Mouse (Mus musculus) left cerebral cortex, postnatal 10 days (tissue): ENCODE measurements at regions not wholly inside any gene's neighbourhood (a gene's known extent, or its start where the extent isn't known, plus 50 kb on each side); places are given as distances from the start of the nearest gene placed in this dataset.
A peak's percentile ranks its signal among the peaks of the same experiment; 100 is the strongest.

Source experiments
- DNase-seq, 2 experiments: peaks; one replicate each; pipeline ENCODE4 v3.0.0; 2021 to 2022; ENCODE audit warnings: low spot score in 2 of 2, mixed read lengths in 1 of 2; ENCODE audit errors: extremely low spot score in 1 of 2
- intact Hi-C: fragments of 180-260 bp; cut with DNase I; formaldehyde crosslinking; loops from one replicate; pipeline ENCODE4 v1.15.1; 2025

DNA sequence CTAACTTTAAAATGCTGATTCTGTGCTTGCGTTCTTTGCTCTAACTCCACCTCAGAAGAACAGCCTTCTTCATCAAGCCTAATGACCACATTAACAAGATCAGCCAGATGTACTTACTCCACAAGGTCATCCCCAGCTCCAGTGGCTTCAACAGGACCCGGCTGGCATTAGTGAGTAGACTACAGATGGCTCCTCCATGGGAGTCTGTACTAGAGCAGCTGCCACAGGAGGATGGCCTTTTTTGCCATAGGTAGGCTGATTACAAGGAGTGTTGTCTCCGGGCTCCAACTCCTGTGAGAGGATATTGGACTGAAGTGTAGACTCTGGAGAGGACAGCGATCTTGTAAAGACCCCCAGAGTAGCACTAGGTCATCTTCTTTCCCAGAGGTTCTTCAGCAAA lies 729.7 kb downstream of the Galc start:
- DNase-seq: no peak
- intact Hi-C loops: loop anchor here (10.0 kb wide), 1 partner anchor 345 kb away; no protein-coding TSS in a partner anchor

GRCm38 (mm10) chr12:97525931-97526330 lies 733.3 kb downstream of the Galc start:
- intact Hi-C loops: loop anchor here (10.0 kb wide), 1 partner anchor 349 kb away; no protein-coding TSS in a partner anchor

GRCm38 (mm10) chr12:97519834-97520489 lies 739.3 kb downstream of the Galc start:
- intact Hi-C loops: loop anchor here (10.0 kb wide), 1 partner anchor 355 kb away; no protein-coding TSS in a partner anchor
- no peak for DNase-seq

More at GRCm38 (mm10) chr12:97525931-97526330, 733.3 kb downstream of the Galc start:
- DNase-seq: no peak

DNA sequence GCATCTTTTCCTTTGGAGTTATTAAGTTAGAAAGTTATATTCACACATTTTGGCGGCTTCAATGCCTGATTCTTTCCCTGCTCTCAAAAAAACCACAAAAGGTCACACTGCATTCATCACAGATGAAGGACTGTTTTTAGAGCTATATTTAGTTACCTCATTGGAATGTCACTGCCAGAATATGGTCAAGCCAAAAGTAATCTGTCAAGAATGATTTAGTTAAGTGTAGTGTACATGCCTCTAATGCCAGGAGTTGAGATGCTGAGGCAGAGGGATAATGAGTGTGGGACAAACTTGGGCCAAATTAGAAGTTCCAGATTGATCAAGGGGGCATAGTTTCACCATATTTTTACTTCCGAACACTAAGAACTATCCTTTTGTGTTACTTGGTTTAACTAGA lies 741.7 kb downstream of the Galc start:
- DNase-seq: no peak
- intact Hi-C loops: no loop called here

- intact Hi-C loops: no loop called here
- no peak for DNase-seq
Observed at GRCm38 (mm10) chr12:97515805-97516204, 743.5 kb downstream of the Galc start.

DNA sequence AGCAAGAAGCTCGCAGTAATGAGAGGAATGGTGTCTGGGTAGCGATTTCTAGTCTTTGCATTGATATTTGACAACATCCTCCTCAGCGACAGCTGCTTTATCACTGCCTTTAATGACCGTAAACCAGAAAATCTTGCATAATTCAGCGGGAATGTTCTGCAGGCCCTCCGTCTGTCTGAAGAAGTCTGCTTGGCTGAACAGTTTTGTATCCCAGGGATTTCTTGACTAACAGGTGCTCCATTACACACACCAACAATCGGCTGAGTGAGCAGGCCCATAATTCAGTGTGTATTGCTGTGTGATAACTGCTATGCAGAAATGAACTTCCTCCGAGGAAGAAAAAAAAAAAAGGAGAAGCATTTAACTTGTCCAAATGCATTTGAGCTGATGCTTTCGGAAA lies 747.4 kb downstream of the Galc start:
- intact Hi-C loops: no loop called here
- DNase-seq: no peak

- intact Hi-C loops: no loop called here
- peak in 1 of 2 experiments; percentile 11 for DNase-seq
Observed at GRCm38 (mm10) chr12:97501441-97501840, 757.8 kb downstream of the Galc start.

DNA sequence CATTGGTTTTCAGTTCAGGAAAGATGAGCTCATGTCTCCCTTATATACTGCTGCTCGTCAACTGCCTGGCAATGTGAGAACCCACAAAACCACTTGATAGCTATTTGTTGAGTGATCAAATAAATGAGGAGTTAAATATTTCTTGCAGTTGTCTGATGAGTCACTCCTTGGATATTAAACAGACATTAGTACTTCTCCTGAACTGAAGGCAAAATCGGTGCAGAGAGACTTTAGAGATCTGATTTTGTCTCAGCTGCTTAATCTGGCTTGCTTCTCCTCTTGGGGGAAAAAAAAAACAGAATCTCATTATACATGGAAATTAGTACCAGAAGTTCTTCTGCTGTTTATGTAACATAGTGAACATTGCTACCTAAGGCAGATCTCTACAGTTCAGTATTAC lies 775.7 kb downstream of the Galc start:
- intact Hi-C loops: no loop called here
- DNase-seq: no peak

GRCm38 (mm10) chr12:97476466-97477250 lies 782.6 kb downstream of the Galc start:
- intact Hi-C loops: no loop called here
- no peak for DNase-seq

DNA sequence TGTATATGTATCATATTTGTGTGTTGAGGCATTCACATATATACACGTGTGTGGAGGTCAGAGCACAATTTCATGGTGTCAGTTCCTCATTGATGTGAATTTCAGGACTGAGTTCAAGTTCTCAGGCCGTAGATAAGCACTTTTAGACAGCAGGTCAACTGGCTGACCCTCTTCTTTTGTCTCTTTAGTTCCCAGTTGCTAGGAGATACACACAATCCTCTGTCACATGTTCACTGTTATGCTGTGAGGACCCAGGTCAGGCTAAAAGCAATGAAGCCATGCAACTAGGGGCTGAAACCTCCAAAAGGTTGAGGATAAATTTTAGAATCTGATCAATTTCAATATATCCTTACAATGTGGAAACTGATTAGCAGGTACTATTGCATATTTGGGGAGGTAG lies 783.5 kb downstream of the Galc start:
- no peak for DNase-seq
- intact Hi-C loops: no loop called here

- DNase-seq: no peak
- intact Hi-C loops: no loop called here
Observed at GRCm38 (mm10) chr12:97469183-97469582, 790.1 kb downstream of the Galc start.

GRCm38 (mm10) chr12:97436141-97436540 lies 823.1 kb downstream of the Galc start:
- intact Hi-C loops: no loop called here
- DNase-seq: no peak

DNA sequence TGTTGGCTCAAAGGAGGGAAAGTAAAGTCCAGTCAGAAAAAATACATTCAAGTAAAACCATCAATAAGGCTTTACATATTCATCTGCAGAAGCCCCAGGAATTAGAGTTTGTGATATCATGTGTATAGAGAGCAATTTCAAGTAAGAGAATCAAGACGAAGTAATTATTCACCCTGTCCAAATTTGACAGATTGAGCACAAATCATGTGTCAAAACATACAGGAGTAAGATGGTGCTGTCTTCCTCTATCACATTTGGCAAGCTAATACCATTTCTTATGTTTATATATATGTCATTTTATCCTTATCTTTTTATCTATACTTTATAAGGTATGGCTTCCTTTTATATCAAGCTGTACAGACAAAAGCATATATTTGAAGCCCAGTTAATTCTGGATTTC lies 825.2 kb downstream of the Galc start:
- no peak for DNase-seq
- intact Hi-C loops: no loop called here

DNA sequence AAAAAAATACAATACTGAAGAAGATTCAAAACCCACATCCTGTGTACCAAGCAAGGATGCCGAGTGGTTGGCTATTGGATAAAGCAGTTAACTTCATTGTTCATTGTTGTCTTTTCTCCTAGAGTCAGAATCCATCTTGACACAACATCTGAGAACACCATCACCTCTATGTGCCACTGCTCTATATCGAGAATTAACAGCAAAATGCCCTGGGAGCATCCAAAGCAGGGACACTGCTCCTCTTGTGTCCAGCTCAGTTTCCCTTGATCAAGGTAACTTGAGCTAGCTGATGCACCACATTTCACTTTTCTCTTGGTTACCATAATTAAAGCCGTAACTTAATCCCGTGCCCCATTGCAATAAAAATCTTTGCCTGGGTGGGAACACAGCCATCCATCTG lies 826.6 kb downstream of the Galc start:
- no peak for DNase-seq
- intact Hi-C loops: no loop called here

- intact Hi-C loops: no loop called here
- DNase-seq: no peak
Observed at GRCm38 (mm10) chr12:97428252-97428651, 831.0 kb downstream of the Galc start.

DNA sequence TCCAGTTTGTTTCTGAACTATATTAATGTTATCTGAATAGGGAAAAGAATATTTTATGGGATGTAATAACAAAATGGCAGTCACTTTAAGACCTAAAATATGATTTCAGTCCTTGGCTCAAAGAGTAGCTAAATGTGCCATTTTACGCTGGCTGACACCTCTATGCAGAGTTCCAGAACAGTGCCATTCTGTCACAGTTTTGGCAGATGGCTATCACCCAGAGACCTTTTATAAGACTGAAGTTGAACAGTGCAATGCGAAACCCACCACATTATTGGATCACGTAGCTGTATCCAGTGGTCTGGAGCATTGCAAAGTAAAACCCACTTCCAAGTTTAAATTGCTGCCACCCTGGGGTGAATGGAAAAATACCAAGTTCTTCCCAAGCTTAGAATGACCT lies 834.5 kb downstream of the Galc start:
- no peak for DNase-seq
- intact Hi-C loops: no loop called here

- intact Hi-C loops: no loop called here
- no peak for DNase-seq
Observed at GRCm38 (mm10) chr12:97403440-97403839, 855.8 kb downstream of the Galc start.

DNA sequence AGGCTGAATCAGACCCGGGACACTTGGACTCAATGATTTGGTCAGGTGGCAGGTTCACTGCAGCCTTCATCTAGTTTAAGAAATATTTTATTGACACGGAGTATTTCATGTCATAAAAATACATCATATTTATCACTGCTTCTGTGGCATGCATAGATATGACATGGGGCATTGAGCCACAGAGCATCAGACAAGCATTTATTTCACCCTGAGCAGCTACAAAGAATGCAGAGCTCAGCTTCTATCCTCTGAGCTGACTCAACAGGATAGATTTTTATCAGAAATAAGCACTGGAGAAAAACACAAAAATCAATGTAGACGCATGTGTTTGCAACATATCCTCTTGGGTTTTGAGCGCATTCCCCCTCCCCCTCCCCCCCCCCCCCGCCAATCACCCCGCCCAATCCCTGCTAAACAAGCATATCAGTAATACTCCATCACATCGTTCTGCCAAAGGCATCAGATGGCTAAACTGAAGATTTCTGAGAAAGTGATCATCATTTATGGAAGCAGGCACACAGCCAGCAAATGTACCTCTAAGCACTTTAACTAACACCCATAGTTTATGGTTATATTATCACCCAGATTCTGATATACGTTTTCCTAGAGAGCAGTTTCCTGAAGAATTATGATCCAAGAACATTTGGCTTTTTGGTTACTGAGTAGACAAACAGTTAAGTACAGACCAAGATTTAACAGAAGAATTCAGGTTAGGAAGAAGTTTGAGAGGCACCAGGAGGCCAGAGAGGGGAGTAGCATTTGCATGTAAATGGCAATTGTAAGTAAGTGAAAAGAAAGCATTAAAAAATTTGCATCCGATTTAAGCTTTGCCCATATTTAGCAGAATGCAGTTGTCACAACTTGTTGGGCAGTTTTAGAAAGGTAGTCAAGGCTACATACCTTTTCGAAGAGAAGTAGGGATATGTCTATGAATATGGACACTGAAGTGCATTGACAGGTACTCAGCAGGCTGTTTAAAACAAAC lies 856.6 kb downstream of the Galc start:
- intact Hi-C loops: no loop called here
- no peak for DNase-seq

- no peak for DNase-seq
- intact Hi-C loops: no loop called here
Observed at GRCm38 (mm10) chr12:97398582-97398945, 860.7 kb downstream of the Galc start.
